ENCODE assay signal across 8 mouse cellular contexts in genomic region chr19:5871273-5871672, GRCm38 (mm10). TPM values are rescaled to one million over a fixed set of nuclear protein-coding genes. Genes with fewer than 3 reads are reported as not detected.
DNase-seq lines count a peak whose midpoint lies in the region; ATAC-seq and TF ChIP-seq lines count a peak whose summit lies in the region.

No protein-coding gene starts in this region.

- WGBS in hindbrain, embryonic 12.5 days = 7% methylated on average over 7 of the region's 7 CpGs

- no peaks in the 10 kb centered on the region for H3K9me3 ChIP-seq in ES-E14 (ENCODE audit: control insufficient read depth, insufficient read depth, low read depth, low read length)
- H3K9me3 ChIP-seq in hindbrain, embryonic 12.5 days (replicated peaks) = no peaks in the 10 kb centered on the region

- H3K27ac ChIP-seq in ES-E14 (ENCODE audit: insufficient read depth, low read depth, low read length, poor library complexity, severe bottlenecking) = peak overlapping the region; percentile 7; the same call in 1 of the 2 replicates
- peak overlapping the region; percentile 60 for H3K27ac ChIP-seq in hindbrain, embryonic 12.5 days

- no peak for DNase-seq in ES-E14 (ENCODE audit: low read depth, low spot score)
- peak; percentile 82 for DNase-seq in embryo, embryonic 11 days
- DNase-seq in lung, adult 18-20 months = peak; percentile 75 to 80
- DNase-seq in retina, postnatal 1 day = peak; percentile 73
- no peak for DNase-seq in right cerebral cortex, postnatal 4 days
- no peak for DNase-seq in cerebellum, adult 8-10 months
- DNase-seq in layer of hippocampus, postnatal 36 days = no peak

- in situ Hi-C loops in ES-E14 (cut with MboI; ENCODE audit: low sequenced_read_pairs in 2 of 2, unreplicated experiment in 2 of 2) = no loop called here

- H3K27me3 ChIP-seq in hindbrain, embryonic 12.5 days = no peaks in the 10 kb centered on the region

- ATAC-seq in hindbrain, embryonic 12.5 days (ENCODE audit: low FRiP score) = 0 out of 2 replicates have a peak, but pooled peaks have one; percentile 30

- H3K4me1 ChIP-seq in ES-E14 (ENCODE audit: control insufficient read depth in 2 of 2, insufficient read depth in 2 of 2, low read length in 2 of 2, poor library complexity in 1 of 2) = peaks cover 0 to 12% of the 10 kb centered on the region in 2 experiments; a peak in 2 of 4 replicates
- peaks cover 32% of the 10 kb centered on the region for H3K4me1 ChIP-seq in hindbrain, embryonic 12.5 days

- H3K36me3 ChIP-seq in ES-E14 (ENCODE audit: control insufficient read depth, insufficient read depth, low read length, poor library complexity, severe bottlenecking) = peaks cover 33% of the 10 kb centered on the region; the same call in 1 of the 2 replicates
- peaks cover 33% of the 10 kb centered on the region for H3K36me3 ChIP-seq in hindbrain, embryonic 12.5 days

- H3K9ac ChIP-seq in ES-E14 (ENCODE audit: insufficient read depth, low read depth, low read length, poor library complexity, severe bottlenecking) = 0 out of 2 replicates have a peak overlapping the region, but pooled peaks have one; percentile 5
- peak overlapping the region; percentile 54 for H3K9ac ChIP-seq in hindbrain, embryonic 12.5 days

- peak overlapping the region; percentile 35 for H3K4me2 ChIP-seq in hindbrain, embryonic 12.5 days (replicated peaks)

- no peak overlapping the region for H3K4me3 ChIP-seq in ES-E14 (ENCODE audit: insufficient read depth in 1 of 2, low read depth in 1 of 2, low read length in 2 of 2, poor library complexity in 1 of 2, severe bottlenecking in 1 of 2)
- H3K4me3 ChIP-seq in hindbrain, embryonic 12.5 days = no peak overlapping the region

TF ChIP-seq in ES-E14, 5 proteins besides CTCF, POLR2A, EP300 and RAD21:
- no peak for TF ChIP-seq CHD2 (IDR thresholded peaks at IDR 0.05; ENCODE audit: low read depth, low read length)
- TF ChIP-seq ZC3H11A (IDR thresholded peaks at IDR 0.05; ENCODE audit: borderline replicate concordance, low read depth, low read length) = no peak
- no peak for TF ChIP-seq MAFK (IDR thresholded peaks at IDR 0.05; ENCODE audit: insufficient read depth, low read depth, low read length)
- TF ChIP-seq HCFC1 (IDR thresholded peaks at IDR 0.05; ENCODE audit: borderline replicate concordance, insufficient read depth, low read length) = no peak
- TF ChIP-seq ZNF384 (IDR thresholded peaks at IDR 0.05; ENCODE audit: low read depth, low read length) = no peak

RNA-seq across cellular contexts. Expression of gene Frmd8, which starts 3.8 kb away (rescaled TPM):
- total RNA-seq in ES-E14 (2012; rRNA removed) = 33.4 and 35.7 TPM in 2 replicates
- polyA plus RNA-seq in hindbrain, embryonic 12.5 days (2016; fragmentation: Nextera tagmentation; extraction: Ambion mirVana) = 28.7 and 29.9 TPM in 2 replicates
- total RNA-seq in layer of hippocampus, postnatal 36 days (2021) = 10 to 100 TPM; 13.5 to 14.2 TPM

RNA-seq across cellular contexts. Expression of gene Slc25a45, which starts 6.3 kb away (rescaled TPM):
- 1.2 and 1.9 TPM in 2 replicates for total RNA-seq in ES-E14 (2012; rRNA removed)
- 2.0 and 2.2 TPM in 2 replicates for polyA plus RNA-seq in hindbrain, embryonic 12.5 days (2016; fragmentation: Nextera tagmentation; extraction: Ambion mirVana)
- 1 to 10 TPM; 2.5 to 2.7 TPM for total RNA-seq in layer of hippocampus, postnatal 36 days (2021)

RNA-seq across cellular contexts. Expression of gene Tigd3, which starts 22.7 kb away (rescaled TPM):
- total RNA-seq in ES-E14 (2012; rRNA removed) = 2.1 and 2.2 TPM in 2 replicates
- polyA plus RNA-seq in hindbrain, embryonic 12.5 days (2016; fragmentation: Nextera tagmentation; extraction: Ambion mirVana) = 11.0 and 11.3 TPM in 2 replicates
- total RNA-seq in layer of hippocampus, postnatal 36 days (2021) = 1 to 10 TPM; 1.9 to 2.2 TPM

RNA-seq across cellular contexts. Expression of gene Dpf2, which starts 41.5 kb away (rescaled TPM):
- total RNA-seq in ES-E14 (2012; rRNA removed) = 37.9 and 39.5 TPM in 2 replicates
- 161 and 177 TPM in 2 replicates for polyA plus RNA-seq in hindbrain, embryonic 12.5 days (2016; fragmentation: Nextera tagmentation; extraction: Ambion mirVana)
- total RNA-seq in layer of hippocampus, postnatal 36 days (2021) = 100 to 1,000 TPM in 1 of 2 experiments, 10 to 100 TPM in 1; 92.0 to 108 TPM

RNA-seq across cellular contexts. Expression of gene Cdc42ep2, which starts 53.3 kb away (rescaled TPM):
- 0.42 and 0.76 TPM in 2 replicates for total RNA-seq in ES-E14 (2012; rRNA removed)
- 5.1 and 6.1 TPM in 2 replicates for polyA plus RNA-seq in hindbrain, embryonic 12.5 days (2016; fragmentation: Nextera tagmentation; extraction: Ambion mirVana)
- total RNA-seq in layer of hippocampus, postnatal 36 days (2021) = 1 to 10 TPM; 4.4 to 5.5 TPM

Comparison
In these comparisons a context has a peak if more than half of its experiments do, and no peak if none do; other contexts are left out.
1. DNase-seq: peak in embryo, embryonic 11 days (single experiment), lung, adult 18-20 months (2 of 2) and retina, postnatal 1 day (single experiment); none in ES-E14 (single experiment), right cerebral cortex, postnatal 4 days (single experiment), cerebellum, adult 8-10 months (single experiment) and layer of hippocampus, postnatal 36 days (0 of 2).